Mouse (Mus musculus): ENCODE measurements around the gene Olfr883.

Olfr883 gene

DNA sequence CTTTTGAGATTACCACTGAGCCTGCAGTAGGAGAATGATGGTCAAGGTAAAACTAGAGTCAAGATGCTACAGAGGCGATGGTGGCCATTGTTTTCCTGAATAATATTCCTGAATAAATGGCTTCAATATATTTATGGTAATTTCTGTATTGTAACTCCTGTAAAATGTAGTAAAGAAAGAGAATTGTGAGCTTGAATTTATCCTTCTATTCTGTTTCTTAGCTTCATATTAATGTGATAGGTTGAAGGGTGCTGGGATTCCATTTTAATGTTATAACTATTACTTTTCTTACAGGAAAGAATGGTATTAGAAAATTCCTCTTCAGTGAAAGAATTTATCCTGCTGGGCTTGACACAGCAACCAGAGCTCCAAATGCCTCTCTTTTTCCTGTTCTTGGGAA is at the start of gene Olfr883:
TSS of gene Olfr883 (plus strand) at position 301 of the 400 bp plus-strand sequence.
- no peak for DNase-seq (ENCODE audit: low spot score)

DNA sequence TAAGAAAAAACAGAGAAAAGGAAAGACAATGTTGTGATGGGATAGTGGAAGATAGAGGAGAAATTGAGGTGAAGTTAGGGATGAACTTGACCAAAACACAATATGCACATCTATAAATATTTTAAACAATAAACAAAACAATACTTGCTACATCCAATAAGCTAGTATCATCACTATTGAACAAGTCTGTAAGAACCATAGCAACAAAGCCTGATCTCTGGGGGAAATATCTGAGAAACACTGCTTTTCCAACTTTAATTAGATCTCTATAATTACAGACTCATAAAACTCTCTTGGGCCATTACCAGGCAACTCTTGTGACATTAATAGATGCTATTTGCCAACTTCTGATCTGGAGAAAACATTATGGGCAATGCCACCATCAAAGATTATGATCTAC is 34.1 kb upstream of the Olfr883 start, which contains the start of gene Olfr881:
TSS of gene Olfr881 (plus strand) at position 301 of the 400 bp plus-strand sequence.
- no peak for DNase-seq (ENCODE audit: low spot score)

DNA sequence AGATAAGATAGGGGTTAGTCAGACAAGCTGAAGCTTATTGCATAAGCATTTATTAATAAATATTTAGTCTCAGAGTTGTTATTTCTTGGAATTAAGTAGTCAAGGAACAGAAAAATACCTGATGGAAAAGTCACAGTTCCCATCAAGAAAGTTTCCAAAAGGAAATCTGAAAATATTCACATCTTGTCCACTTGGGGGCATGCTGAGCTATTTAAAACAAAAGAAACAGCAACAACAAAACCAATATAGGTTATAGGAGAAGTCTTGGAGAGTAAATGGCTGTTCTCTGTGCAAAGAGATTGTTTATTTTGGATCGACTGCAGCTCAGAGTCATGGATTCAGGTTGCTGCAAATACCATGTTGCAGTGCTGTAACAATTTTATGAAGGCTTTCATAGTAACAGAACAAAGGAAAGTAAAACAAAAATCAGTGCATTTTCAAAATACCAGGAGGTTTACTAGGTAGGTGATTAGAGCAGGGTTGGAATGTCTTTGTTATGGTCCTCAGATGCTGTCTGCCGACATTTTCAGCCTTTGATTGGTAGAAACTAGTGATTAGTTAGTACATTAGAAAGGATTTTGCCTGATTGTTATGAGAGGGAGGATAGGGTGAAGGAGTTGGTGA is 26.9 kb upstream of the Olfr883 start:
- no peak for DNase-seq (ENCODE audit: low spot score)

GRCm38 (mm10) chr9:38000021-38000420 is 25.6 kb upstream of the Olfr883 start:
- no peak for DNase-seq (ENCODE audit: low spot score)

DNA sequence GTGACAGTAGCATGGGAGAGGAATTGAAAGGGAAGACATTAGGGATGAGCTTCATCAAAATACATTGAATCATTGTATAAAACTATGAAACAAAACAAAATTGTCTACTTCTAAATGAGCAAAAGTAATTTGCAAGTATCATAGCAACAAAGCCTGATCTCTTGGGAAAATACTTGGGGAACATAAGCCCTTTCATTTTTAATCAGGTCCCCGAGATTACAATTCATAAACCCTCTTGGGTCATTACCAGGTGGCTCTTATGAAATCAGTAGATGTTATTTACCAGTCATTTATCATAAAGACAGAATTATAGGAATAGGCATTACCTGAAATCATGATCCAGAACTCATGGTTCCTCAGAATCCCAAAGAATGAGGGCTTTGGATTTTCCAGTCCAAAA is 20.6 kb downstream of the Olfr883 start, which contains the start of gene Olfr884:
TSS of gene Olfr884 (plus strand) at position 301 of the 400 bp plus-strand sequence.
- no peak for DNase-seq (ENCODE audit: low spot score)

GRCm38 (mm10) chr9:38061022-38061421 is 35.4 kb downstream of the Olfr883 start, which contains the start of gene Olfr885:
Gene Olfr885 (plus strand): TSS chr9:38061322.
- no peak for DNase-seq (ENCODE audit: low spot score)
